Mouse (Mus musculus): ENCODE measurements around the gene Lax1.
"Not testable (repeated sequence)": the region's sequence is repeated elsewhere in the genome, so short reads cannot be mapped to it uniquely, and the experiment has no call there.

The Lax1 gene

DNA sequence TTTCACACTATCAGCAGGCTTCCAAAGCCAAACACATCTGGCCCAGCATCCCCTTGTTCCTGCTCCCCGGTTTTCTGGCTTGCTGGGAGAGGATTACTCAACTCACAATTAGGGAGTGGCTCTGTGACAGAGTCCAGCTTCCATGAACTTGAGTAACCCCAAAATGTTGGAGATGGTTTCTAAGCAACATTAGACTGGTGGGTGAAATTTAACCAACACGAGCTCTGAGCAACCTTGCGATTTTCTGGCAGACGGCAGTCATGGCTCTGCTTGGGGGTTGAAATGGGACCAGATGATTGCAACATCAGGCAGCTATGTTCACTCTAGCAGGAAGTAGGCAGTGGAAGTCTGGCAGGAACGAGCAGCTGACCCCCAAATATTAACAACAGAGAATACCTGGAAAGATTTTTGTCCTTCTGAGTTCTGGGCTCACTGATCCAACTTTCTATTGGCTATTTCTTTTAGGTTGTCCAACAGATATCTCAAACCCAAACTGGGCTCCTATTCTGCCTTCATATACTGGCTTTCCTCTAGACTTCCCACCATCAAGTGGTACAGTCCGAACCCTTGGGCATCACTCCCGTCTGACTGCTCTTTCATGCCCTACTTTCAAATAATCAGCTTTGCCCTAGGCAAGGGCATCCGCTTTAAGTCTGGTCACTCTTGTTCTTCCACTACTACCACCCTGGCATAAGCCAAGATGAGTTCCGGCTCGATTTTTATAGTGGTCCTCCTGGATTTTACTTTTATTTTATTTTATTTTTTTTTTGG lies 4.0 kb downstream of the Lax1 start:
- DNase-seq = peak; percentile 61

DNA sequence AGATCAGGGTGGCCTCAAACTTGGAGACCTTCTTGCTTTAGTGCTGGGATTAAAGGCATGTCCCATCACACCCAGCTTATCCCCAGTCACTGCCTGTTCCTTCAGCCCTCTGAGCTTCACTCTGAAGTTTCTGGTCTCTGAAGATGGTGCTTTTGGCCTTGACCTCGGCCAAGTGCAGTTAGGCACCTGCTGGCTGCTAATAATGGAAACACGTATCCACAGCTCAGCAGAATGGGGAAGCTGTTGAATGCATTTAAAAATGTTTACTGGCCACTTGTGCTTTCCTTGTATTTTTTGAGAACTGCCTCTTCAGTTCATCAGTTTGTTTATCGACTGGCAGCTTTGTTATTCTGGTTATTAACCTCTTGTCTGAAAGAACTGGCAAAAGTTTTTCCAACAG lies 18.1 kb downstream of the Lax1 start:
- DNase-seq = no peak

DNA sequence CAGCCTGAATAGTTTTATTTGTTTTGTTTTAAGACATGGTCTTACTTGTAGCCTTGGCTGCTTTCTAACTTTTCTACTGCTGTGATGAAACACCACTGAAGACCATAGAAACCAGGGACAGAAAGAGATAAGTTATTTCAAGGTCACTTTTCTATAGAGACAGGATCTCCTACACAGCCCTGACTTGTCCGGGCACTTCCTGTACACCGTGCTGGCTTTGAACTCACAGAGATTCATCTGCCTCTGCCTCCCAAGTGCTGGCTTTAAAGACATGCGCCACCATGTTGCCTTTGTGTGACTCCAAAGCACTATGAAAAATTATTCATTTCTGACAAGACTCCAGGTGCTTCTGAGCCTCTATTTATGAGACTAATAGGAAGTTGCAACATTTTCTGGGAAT lies 18.6 kb downstream of the Lax1 start:
- DNase-seq = no peak

DNA sequence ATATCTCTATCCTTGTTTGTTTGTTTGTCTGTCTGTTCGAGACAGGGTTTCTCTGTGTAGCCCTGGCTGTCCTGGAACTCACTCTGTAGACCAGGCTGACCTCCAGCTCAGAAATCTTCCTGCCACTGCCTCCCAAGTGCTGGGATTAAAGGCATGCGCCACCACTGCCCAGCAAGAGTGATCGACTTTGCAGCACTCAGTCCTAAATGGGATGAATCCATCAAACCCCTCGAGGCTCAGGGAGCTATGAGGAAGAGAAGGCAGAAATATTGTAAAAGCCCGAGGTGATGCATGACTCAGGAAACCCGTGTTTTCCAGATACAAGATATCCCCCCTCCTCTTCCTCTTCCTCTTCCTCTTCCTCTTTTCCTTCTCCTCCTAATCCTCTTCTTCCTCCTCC lies 19.1 kb downstream of the Lax1 start:
- no peak for DNase-seq

DNA sequence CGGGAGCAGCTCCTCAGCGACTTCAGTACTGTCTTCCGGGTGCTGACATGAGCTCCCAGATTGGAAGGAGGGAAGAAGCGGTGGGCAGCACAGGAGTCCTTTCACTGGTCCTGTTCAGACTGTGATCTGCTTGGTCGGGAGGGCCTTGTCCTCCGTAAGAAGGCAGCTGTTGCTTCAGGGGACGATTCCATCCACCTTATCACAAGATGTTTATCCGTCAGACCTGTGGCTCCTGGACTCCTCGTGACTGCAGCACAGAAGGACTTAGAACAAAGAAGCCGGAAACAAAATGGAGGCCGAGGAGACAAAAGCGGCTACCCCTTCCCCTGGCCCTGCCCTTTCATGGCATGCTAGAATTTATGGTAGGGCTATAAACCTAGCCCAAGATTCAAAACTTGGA lies 19.7 kb downstream of the Lax1 start:
- DNase-seq = no peak

DNA sequence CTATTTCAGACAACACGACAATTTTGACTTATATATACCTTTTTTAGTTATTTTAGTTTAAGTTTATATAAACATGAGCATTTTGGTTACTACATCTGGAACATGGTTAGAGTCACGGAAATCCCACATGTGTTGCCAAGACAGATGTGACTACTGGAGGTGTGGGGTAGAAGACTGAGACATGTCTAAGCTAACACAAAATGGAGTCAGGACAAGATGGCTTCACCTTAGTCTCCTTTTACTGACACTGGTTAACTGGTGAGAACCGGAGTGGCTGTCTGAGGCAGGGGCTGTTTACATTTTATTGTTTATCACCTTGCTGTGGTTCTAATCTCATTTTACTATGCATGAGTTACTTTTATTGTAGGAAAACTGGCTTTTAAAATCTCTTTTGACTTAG lies 21.3 kb downstream of the Lax1 start:
- no peak for DNase-seq

DNA sequence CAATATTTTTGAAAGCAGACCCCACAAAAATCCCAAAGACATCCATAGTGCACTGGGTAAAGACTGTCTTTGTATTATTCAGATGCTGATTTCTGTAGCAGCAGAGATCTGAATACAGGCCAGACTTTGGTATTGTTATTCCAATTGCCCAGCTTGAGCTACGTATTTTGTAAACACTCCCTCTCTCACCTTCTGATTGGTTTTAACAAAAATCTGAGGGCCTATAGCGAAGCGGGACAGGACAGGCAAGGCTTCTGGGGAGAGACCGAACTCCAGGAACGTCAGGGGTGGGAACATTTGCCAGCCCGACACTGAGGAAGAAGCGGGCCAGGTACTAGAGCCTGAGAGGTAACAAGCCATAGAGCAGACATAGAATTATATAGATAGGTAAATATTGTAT lies 22.2 kb downstream of the Lax1 start:
- no peak for DNase-seq

DNA sequence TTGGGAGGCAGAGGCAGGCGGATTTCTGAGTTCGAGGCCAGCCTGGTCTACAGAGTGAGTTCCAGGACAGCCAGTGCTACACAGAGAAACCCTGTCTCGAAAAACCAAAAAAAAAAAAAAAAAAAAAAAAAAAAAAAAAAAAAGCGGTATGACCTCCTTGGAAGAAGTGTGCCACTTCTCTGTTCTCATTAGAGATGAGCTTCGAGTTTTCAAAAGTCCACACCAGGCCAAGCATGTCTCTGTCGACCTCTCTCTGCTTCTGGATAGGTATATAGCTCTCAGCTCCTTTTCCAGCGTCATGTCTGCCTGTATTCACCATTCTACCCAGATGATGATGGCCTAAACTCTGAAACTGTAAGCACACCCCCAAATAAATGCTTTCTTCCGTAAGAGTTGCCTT lies 24.2 kb downstream of the Lax1 start:
- not testable (repeated sequence) for DNase-seq

DNA sequence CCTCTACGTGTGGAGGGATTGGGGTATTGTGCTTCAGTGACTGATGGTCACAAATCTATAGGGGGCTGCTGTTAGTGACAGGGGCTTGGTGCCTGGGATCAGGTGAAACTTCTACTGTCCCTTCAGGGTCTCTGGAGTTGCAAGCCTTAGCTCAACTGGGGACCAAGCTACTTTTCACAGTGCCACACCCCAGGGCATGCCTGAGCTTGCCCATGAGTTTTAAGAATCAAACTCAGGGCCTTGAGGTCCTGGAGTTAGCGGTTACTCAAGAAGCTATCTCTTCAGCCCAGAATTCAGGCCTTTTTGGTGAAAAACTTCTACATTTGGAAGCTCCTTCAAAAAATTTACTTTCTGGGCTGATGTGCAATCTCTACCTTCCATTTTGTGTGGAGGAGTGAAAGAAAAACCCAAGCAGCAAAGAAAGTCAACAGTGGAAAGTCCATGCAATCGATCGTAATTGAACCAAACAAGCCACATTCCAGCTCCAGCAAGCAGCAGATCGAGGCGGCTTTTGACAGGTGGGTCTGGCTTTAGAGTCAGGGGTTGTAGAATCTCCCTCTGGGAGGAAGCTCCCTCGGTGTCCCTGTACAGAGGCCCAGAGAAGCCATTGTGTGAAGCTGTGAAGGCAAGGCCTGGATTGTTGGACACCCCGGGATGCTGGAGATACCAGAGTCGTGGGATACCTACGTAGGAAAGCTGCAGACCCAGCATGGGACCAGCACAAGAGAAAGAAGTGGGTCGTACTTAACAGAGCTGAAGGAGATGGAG lies 25.5 kb downstream of the Lax1 start:
- no peak for DNase-seq

DNA sequence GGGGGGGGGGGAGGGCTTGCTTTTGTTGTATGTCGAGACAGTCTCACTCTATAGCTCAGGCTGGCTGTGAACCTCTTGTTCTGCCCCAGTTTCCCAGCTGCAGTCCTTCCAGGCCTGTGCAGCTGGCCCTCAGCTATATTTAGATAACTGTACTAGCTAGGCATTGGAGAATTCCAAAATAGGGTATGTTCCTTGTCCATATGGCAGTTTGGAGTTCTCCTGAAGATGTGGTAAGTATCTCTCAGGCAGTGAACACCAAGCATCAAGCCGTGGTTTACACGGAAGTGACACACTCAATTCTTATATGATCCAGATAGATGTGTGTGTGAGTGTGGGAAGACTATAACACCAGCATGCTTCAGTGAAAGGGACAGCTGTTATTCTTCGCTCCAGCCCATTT lies 26.5 kb downstream of the Lax1 start:
- DNase-seq = no peak

DNA sequence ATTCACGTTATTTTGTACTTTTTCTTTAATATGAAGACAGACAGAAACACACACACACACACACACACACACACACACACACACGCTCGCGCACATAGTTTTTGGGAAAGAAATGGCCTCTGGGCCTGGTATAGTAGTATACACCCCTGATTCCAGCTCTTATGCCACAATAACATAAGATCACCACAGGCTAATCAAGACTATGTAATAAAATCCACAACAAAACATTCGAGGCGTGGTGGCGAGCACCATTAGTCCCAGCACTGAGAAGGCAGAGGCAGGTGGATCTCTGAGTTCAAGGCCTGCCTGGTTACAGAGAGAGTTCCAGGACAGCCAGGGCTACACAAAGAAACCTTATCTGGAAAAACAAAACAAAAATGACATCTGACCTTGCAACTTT lies 27.0 kb downstream of the Lax1 start:
- DNase-seq = no peak

DNA sequence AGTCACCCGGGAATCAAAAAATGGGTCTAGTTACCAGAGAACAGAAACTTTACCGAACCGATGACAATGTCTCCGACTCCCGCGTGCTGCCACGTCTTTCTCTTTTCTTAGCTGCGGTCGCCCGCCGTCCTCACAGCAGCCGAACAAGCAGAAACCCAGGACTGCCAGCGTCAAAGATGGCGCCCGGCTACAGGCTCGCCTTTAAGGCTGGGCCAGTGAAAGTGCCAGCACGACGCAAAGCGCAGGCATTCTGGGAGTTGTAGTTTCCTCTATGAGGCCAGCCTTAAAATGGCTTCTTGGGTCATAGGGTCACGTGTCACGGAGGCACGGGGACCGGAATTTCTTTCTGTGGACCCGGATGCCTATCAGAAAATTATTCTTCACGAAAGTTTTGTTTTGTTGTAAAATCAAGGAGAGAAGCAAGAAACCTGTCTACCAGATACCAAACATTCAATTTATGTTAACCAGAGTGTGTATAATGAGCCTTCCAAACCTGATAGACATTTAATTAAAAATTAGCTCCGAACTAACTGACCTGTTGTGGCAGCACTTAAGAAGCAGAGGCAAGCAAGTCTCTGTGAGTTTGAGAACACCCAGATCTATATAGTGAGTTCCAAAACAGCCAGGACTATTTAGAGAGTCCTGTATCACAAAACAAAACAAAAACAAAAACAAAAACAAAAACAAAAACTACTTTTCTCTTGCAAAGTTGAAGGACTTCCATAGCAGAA lies 28.5 kb downstream of the Lax1 start, which contains the start of gene Gm38394:
Gm38394 (minus strand) TSS at position 116 of the 731 bp plus-strand sequence.
- peak; percentile 93 for DNase-seq

DNA sequence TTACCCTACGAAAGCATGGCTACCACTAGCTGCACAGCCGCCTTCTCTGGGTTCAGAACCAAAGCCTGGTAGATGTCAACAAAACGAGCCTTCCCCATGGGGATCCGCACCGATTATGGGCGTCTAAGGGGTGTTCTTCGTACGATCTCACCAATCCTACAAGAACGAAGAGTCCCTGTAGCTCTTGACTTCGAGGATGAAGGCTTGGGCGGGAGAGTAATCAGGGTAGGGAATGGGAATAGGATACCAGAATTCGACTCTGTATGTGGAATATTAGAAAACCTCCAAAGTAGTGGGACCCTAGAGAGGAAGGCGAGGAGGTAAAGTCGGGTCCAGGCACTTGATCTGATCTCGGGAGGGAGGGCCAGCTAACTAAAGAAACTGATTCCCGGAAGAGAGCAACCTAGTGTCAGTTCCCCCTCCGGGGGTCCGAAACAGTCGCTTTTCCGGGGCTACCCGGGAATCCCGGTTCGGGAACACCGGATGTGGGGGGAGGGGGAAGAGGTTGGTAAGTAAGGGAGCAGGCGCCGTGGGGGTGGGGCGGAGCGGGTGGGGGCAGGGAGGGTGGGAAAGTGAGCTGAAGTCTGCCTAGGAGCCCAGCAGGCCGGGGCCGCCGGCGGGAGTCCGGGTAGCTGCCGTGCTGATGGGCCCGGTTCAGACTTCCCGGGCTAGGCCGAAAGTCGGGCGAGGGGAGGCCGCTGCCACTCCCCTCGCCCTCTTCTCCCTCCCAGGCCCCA lies 29.3 kb downstream of the Lax1 start, which contains the start of gene Zbed6:
Zbed6 (minus strand) TSS at position 420 of the 737 bp plus-strand sequence.
- DNase-seq = peak; percentile 82

DNA sequence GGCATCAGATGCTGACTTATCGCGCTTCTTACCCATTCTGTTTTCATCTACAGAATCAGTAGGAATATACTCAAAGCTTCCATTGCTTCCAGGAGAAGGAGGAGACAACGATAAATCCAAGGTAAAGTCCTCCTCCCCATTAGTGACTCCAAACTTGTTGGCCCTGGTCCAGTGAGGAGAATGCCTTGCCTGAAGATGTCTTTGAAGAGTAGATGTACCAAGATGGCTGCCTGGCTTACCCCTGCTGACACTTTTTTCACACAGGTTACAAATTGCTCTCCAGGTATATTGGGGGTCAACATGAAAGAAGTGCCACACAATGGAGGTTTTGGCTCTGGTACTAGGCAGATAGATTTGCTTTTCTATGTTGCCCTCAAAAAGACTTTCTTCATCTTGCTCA lies 31.0 kb downstream of the Lax1 start:
- DNase-seq = no peak

DNA sequence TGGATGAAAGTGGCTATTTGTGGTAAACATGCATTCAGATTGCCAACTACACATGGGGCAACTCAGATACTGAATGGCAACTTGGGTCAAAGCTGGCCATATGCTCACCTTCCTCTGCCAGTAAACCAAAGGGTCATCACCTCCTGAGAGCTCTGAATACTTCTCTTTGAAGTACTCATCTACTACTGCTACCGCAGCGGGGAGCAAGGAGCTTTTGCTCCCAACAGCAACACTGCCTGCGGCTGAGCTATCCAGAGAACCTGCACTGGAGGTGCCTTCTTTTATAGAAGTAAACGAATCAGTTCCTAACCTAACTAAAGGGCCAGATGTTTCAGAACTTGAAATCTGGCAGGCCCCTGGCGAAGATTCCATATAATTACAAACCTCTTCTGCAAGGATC lies 33.1 kb downstream of the Lax1 start:
- no peak for DNase-seq

DNA sequence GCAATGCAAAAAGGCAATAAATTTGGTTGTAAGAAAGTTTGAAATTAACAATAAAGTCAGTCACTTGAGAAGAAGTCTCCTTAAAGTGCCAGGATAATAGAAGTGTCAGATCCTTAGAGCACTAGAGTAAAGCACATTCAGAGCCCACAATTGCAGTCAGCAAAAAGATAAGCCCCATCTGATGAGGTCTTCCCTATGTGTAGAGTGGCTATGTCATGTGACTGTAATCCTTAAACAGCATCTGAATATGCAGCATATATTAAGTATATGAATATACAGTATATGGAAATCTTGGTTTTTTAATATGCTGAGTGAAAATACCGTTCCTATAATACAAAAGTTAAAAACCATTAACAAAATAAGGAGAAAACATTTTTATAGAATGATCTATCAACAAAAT lies 36.9 kb downstream of the Lax1 start:
- DNase-seq = no peak

DNA sequence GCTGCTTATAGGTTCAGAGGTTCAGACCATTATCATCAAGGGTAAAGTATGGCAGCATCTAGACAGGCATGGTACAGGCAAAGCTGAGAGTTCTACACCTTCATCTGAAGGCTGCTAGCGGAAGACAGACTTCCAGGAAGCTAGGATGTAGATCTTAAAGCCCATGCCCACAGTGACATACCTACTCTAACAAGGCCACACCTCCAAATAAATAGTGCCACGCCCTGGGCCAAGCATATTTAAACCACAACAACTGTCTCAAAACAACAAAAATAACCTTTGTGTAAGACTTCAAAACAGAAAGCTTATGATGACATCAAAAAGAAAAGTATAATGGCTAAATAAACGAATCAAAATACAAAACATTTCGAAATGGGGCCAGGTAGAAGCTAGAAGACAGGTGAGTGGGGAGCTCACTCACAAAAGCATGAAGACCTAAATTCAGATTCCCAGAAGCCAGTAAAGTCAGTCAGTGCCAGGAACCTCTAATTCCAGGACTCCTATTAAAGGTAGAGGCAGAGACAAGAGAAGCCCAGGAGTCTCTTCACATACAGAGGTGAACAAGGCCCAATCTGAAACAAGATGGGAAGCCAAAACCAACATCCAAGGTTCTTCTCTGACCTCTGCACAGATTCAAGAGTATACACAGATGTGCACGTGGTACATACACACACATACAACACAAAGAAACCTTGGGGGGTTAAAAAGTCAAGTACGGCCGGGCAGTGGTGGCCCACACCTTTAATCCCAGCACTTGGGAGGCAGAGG lies 39.4 kb downstream of the Lax1 start:
- no peak for DNase-seq

DNA sequence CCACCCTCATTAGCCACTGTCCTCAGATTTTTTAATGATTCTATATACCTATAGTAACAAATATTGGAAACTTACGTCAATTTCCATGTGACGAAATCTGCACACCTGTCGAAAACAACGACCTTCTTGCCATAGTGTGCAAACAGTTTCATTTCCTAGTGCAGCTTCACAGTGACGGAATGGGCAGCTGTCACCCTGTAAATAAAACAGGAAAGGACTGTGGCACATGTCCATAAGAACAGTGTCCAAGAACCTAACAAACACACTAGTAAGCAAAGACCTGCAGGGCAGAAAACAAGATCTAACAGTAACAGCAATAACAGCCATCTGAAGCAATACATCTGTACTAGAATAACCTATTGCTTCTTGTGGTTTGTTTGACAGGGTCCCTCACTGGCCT lies 44.3 kb downstream of the Lax1 start:
- no peak for DNase-seq

DNA sequence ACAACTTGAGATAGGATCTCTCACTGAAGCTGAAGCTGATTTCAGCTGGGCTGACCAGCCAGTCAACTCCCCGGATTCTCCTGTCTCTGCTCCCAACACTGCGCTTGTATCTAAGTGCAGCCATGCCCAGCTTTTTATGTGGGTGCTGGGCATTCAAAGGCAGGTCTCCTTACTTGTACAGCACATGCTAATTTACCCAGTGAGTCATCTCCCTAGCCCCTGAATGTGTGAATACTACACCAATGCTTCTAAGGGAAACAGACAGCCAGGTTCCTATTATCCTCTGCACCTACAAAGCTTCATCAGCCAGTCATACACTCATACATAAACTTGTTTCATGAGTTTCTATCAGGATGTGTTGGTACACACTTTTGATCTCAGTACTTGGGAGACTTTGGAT lies 48.7 kb downstream of the Lax1 start:
- no peak for DNase-seq

DNA sequence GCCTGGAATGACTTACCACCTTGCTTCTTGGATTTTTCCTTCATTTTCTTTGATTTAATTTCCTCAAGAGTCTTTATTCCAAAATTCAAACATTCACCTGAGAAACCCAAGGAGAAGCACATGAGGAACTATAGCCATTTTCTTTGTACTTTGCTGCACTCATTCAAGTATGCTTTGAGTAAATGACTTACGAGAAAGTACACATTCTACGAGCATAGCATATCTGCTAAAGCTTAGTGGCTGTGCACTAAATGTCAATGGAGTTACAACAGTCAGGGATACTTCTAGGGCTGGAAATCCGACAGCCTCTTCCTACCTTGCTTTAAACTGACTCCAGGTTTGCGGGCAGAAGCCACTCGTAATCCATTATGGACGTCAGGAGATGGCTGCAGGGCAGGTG lies 51.4 kb downstream of the Lax1 start:
- no peak for DNase-seq

DNA sequence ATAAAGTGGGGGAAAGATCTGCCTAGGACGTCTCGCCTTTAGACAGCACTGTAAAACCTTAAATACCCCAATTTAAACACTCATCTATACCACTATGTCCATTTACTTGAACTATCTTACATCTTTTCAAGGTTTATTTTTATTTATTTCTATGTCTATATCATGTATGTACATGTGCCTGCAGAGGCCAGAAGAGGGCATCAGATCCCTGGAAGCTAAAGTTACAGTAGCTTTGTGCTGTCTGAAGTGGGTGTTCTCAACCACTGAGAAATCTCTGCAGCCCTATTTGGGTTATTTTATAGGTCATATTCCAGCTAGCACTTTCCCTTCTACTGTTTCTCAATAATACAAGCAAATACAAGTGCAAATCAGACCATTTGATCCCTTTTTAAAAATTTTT lies 57.7 kb downstream of the Lax1 start:
- DNase-seq = no peak

All from lung, postnatal 14 days (tissue).